Mouse (Mus musculus) natural killer cell, adult 2 months (primary cell): Measurements from ENCODE around the gene Ifngr2.
"Not testable (repeated sequence)": the region's sequence is repeated elsewhere in the genome, so short reads cannot be mapped to it uniquely, and the experiment has no call there.

Source experiments
- DNase-seq, 2 experiments: peaks; one replicate each; pipeline ENCODE4 v3.0.0; 2022; ENCODE audit warnings: low spot score in 2 of 2

Ifngr2 gene

DNA sequence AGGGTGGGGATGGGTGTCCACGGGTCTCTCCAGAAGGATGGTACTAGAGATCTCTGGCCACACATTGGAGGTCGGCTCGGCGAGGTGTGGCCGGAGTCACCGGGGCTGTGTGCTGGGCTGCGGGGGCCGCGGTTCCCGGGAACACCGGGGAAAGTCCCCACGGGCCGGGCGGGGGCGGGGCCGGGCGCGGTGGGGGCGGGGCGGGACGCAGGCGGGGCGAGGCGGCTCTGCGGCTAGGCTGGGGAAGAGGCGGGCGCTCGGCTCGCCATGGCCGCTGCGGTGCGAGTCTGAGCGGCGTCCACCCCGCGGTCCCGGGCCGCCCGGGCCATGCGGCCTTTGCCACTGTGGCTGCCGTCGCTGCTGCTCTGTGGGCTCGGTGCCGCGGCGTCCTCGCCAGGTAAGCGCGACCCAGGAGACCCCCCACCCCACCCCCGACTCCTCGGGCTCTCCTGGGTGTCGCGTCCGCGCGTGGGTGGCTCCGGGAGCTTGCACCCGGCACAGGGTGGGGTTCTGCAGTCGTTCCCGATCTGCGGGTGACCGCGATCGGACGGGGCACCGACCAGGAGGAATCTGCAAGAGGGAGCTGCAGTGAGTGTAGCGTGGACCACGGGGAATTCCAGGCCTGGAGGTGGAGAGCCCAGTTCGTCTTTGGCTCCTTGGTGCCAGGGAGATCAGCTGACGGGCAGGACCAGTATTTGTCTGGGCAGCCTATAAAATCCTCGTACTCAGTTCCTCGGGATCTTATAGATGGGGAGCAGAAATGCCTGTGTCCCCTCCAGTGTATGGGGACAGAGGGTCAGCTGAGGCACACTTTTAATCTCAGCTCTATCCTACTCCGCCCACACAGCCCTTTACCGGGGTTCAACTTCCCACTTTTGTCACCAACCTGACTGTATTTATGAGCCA is at the start of gene Ifngr2:
Ifngr2 (plus strand) TSS at position 237 of the 906 bp plus-strand sequence.
- peak; percentile 21 to 57 for DNase-seq

DNA sequence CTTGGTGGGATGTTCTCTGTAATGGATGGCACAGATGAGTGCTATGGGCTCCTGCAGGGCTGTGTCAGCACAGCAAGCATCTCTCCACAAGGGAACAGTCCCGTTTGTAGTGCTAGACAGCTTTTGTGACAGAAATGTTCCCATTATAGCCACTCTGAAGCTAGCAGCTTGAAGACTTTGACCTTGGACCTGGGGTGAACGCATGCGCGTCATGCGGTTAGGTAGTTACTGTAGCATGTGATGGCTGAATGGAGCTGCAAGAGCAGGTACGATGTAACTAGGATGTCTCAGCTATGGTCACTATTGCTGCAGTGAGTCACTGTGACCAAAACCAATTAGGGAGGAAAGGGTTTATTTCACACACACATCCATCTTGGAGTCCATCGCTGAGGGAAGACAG is 48.8 kb upstream of the Ifngr2 start:
- no peak for DNase-seq

DNA sequence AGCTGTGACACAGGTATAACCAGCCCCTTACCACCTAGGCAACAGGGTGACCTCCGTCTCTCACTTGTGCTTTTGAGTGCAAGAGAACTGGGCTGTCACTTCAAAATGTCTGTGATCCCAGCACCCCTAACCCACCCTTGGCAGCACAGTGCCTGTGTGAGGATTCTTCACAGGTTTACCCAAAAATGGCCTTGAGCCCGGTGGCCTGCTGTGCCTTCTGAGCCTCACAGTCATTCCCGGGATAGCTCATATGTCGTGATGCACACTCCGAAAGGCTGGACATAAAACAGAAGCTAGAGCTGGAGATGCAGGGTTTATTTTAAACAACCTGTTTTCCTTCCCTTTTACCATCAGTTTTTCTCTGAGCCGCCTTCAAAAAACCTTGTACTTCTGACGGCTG is 42.2 kb upstream of the Ifngr2 start:
- DNase-seq = no peak

DNA sequence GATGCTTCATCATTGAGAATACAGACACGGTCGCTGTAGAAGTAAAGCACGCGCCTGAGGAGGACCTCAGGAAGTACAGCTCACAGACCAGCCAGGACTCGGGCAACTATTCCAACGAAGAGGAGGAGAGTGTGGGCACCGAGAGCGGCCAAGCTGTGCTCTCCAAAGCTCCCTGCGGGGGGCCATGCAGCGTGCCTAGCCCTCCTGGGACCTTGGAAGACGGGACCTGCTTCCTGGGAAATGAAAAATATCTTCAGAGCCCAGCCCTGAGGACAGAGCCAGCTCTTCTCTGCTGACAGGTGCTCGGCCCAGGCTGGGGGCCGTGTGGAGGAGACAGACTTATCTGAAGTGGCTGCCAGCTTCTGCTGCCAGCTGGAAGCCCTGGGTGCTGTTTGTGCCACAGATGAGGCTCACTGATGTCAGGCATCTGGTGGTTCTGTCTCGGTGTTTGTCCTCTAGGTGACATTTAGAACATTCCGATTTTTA is 41.7 kb upstream of the Ifngr2 start:
- DNase-seq = no peak

DNA sequence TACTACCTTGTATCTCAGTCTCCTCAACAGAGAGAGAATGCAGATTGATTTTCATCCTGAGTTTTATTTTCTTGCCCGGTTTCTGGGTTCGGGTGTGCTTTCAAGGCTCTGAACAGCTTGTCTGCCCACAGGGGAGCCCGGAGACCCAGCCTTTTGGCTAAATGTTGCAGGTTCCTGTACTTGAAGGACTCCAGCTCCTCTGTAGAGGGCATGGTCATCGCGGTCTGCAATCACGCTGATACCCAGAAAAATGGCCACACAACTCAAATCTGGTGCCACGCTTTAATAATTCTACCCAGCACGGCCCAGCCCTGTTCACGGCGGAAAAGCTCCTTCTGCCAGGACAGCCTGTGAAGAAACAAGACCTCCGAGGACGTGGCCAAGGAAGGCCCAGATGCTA is 40.5 kb upstream of the Ifngr2 start:
- DNase-seq = no peak

DNA sequence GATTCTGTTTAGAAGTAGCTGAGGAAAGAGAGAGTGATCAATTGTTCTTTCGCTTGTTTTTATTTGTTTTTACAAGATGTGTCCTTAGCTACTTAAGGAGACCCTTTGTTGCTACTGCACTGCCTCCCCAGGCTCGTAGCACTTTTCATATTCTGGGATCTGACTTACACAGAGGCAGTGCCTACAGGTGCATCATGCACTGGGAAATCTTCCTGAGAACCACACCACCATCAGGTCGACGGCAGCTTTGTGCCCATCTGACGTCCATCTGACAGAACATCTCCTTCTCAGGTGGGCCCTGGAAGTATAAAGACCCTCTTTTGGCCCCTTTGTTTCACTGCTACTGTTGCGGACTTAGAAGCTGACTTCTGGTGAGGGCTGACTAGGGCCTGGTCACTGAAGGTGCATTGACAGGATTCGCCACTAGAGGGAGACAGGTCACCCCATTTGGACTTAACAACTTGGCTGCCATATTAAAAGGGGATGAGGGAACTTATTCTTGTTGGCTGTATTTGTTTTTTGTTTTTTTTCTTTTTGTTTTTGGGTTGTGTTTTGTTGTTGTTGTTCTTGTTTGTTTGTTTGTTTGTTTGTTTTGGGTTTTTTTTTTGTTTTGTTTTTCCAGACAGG is 34.6 kb upstream of the Ifngr2 start:
- peak; percentile 75 to 84 for DNase-seq

DNA sequence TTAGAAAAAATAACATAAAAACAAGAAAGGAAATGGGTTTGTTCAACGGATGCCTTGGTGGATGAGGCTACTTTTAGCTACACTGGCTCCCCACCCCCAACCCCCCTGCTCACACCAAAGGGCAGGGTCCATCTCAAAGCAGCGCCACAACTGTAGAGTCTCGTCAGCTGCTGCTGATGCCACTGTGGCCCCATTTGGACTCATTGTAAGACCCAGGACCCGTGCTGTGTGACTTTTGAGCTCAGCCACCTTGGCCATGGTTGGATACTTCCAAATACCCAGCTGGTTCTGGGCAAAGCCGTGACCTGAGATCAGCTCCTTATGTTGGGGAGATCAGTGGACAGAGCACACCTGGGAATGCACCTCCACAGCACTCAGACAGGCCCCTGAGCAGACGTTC is 33.8 kb upstream of the Ifngr2 start:
- DNase-seq = no peak

DNA sequence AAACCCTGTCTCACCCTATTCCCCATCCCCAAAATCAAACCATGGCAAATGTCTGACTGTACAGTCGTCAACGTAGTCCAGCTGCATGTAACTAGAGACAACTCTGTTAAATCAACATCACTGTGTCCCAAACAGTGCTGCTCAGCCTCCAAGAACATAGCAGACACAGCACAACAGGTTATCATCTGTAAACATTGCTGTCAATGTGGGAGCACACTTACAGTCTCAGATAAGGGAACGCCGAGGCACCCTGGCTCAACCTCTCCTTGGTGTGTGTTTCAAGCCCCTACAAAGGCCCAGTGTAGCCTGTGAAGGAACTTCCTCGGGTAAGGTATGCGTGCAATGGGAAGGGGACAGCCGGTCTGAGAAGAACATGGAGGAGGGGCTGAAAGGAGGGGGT is 29.9 kb upstream of the Ifngr2 start:
- no peak for DNase-seq

DNA sequence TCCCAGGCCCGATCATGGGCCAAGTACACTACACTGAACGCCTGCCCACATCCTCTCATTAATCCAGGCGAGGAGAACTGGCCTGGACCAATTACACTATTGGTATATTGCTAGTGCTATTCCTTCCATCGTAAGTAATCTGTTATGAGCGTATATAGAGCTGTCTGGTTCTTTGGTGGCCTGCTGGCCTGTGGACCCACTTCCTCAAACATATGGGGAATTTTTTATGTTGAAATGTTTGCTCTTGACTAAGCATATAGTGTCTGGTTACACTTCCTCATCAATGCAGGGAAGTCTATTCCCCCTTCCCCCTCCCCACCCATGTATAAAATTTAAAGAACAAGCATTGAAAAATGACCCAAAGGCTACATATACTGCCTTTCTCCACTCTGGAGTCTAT is 24.8 kb upstream of the Ifngr2 start:
- peak in 1 of 2 experiments; percentile 62 for DNase-seq

DNA sequence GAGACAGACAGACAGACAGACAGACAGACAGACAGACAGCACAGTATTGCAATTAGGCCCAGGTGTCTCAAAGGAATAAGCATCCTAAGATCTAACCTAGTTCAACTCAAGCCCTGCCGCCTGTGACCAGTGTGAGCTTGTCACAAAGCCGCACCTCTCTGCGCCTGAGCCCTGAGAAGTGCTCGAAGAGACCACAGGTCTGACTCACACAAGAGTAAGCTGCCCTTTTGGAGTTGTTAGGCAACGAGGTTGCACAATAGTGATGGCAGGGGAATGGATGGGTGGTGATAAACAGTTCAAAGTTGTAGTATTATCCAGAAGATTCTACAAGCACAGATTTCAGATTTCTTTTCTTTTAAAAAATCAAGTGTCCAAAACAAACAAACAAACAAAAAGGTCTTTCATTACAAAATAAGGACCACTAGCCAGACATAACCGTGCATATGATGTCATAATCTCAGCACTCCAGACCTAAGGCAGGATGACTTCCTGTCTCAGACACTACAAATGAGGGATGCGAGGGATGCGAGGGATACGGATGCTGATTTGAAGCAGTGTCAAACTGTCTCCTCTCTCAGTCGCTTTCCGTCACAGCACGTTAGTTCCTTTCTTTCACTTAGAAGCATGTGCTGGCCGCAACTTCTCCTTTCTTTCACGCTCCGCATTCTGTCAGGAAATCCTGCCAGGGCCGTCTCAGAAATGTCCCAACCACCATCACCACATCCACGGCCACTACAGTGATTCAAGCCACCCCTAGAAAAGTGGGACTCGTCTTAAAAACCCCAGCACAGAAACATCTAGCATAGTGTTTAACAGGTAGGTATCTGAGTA is 24.2 kb upstream of the Ifngr2 start:
- DNase-seq = peak; percentile 72 to 83

DNA sequence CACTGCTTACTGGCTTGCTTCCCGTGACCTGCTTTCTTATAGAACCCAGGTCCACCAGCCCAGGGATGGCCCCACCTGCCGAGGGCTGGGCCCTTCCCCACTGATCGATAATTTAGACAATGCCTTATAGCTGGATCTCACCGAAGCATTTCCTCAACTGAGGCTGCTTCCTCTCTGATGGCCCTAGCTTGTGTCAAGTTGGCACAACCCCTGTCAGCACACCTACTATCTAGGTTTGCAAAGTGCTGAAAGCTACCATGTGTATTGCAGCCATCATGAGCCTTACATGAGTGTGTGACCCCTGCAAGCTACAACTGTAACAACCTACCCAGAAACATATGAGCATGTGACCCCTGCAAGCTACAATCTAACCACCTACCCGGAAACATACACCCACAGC is 22.7 kb upstream of the Ifngr2 start:
- no peak for DNase-seq

DNA sequence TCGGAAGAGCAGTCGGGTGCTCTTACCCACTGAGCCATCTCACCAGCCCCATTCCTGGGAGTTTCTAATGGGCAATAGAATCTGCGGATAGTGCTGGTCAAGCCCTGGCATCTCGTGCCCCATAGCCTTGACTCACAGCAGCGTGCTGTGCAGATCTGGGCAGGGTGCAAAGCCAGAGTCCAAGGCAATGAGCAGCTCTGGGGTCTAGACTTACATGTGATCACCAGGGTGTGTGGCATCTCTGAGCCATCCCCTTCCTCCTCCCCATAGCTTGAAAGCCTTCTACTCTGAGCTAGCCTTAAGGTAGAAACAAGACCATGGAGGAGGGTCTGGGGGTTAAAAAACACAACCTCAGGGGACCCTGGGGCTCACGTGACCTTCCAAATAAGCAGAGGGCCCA is 20.6 kb upstream of the Ifngr2 start:
- DNase-seq = no peak

DNA sequence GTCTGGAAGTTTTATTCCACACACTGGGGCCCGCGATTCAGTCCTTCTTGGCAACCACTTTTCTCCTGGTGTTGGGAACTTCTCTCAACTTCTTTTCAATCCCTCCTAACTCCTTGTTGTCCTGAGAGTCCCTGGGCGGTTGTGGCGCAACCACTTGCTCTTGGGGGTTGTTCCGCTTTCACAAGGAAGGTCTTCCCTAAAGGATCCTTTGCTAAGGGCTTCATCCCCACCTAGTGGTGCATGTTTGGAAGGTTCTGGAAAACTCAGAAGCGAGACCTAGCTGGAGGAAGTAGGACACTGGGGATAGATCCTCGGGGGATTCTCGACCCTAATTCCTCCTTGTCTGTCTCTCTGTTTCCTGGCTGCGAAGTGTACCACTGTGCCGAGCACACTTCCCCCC is 19.8 kb upstream of the Ifngr2 start:
- DNase-seq = no peak

DNA sequence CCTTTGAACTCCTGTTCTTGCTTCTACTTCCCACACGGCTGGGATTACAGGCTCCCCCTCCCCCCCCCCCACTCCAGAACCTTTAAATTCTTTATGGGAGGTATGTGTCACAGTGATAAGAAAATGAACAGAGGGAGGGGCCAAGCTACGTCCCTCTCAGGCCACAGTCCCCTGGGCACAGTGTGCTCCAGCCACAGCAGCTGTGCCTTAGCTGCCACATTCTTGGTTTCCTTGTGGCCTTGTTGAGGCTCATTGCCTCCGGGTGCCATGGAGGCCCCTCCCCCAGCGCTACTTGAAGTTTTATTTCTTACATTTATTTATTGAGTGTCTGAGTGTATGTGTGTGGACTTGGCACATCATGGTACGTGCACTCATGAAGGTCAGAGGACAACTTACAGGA is 19.4 kb upstream of the Ifngr2 start:
- no peak for DNase-seq

DNA sequence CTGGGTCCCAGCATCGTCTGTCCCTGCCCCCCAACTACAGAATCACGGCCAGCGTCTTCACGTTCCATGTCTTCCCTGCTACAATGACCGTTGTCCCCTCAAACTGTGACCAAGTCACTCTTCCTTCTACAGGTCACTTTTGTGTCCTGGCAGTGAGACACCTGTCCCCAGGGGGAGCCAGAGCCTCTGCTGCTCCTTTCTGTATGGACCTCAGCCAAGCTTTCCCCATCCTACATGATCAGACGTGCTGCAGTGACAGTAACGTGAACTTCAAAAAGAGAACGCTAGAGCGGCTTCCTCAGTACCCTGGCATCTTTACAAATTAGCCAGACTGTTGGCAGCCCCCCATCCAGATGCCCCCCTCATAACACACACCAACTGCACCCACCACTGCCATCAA is 18.3 kb upstream of the Ifngr2 start:
- DNase-seq = no peak

DNA sequence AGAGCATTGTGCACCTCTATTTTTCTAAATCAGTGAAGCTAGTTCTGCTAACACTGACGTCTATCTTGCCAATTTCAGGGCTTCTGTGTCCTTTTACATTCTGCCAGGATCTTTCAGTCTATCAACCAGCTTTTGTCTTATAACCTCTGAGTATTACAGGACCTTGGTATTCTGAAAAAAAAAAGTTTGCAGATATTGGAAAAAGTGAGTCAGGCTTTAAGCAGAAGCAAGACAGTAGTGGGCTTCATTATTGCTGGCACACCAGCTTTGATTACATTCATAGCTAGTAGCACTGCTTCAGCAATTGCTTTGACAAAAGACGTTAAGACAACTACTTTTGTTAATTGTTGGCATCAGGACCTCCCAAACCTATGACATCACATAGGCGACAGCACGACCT is 16.0 kb upstream of the Ifngr2 start:
- not testable (repeated sequence) for DNase-seq

DNA sequence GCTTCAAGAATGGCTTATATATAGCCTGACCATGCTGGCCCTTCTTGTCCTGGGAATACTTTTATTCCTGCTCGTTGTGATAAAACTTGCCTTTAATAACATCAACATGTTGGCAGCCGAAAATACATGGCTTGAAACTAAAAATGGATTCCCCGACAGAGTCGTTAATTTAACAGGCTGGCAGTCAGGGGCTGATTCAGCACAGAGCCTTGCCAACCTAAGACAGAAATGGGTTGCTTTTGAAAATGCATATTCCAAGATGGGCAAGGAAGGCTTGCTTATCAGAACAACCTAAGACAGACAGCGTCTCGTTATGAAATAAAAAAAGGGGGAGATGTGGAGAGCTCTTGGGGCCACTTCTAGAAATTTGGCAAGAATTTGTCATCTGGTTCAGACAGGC is 15.0 kb upstream of the Ifngr2 start:
- no peak for DNase-seq

DNA sequence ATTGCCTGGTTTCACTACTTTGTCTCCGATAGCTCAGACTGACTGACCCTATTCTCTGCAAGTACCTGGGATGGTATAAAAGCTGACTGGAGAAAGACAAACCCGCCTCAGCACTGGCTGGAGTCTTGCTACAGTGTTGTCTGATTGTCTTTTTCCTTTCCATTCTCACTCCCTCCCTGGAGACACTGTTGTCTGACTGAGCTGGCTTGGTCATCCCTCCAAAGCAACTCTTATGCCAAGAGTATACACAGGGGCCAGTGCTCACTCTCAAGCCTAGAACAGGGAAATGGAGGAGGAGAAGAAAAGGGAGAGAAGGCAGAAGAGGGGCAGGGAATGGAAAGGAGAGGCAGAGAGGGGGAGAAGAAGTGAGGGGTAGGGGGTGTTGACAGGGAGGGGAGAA is 14.4 kb upstream of the Ifngr2 start:
- no peak for DNase-seq

DNA sequence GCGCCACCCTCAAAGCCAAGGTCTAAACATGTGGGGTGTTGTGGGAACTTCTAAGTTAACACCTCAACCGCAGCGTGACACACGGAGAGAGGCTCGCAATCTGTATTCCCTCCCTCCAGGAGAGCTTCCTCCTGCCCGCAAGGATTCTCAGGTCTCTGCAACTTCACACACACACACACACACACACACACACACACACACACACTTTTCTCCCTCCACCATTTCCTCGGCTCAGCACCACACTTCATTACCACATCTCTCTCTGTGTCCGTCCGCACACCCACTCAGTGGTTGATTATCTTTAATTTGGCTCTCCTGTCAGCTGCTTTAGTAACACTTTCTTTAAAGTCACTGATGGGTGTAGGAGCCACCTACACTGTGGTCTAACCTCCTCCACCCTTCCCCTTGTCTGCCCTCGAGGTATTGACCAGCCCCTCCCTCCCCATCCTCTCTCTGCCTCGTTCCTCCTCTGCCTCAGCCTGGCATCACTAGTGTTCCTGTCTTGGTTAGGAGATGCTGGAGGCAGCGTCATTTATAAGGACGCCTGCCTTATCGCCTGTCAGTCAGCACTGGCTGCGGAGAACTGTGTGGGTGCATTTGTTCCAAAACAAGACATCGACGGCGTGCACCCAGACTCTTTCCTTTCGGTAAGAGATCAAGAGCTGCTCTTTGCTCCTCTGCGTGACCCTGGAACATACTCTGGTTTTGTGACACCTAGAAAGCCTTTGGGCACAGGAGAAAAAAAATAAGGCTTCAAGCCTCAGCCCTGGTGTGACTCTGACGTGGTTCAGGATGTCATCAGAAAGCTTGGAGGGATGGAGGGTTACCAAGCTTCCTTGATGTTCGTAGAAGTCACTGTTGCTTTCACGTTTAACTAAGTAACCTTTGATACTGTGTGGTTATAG is 13.5 kb upstream of the Ifngr2 start:
- DNase-seq = peak; percentile 80 to 81

DNA sequence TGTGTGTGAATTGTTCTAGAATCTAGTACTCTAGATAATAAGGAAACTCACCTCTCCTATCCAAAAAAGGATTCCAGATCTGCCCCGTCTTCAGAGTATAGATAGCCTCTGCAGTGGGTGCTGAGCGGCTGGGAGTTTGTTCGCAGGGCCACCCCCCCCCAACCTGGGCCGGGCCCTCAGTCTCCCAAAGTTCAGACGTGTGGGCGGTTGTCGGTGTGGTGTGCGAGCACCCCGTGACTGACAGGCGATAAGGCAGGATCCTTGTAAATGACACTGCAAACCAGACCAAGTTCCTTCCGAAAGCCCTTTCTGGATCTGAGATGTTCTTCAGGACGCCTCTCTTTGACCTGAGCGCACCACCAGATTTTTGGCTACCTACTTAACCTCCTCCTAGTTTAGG is 12.4 kb upstream of the Ifngr2 start:
- DNase-seq = no peak

DNA sequence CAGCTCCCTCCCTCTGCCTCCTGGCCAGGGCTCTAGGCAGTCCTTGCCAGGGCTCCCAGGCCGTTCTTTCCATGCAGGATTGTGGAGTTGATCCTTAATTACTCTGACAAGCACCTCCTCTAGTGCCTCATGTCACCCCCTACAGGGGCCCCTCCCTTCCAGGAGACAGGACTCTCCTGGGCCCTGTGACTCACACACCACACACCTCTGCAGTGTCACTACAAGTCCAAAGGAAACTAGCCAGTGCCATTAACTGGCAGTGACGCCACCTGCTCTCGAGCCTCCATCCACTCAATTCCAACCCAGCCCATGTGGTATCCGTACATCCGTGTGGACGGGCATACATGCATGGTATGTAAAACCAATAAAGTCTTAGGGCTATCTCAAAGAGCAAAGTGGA is 12.0 kb upstream of the Ifngr2 start:
- no peak for DNase-seq
